Mouse (Mus musculus) erythroblast, embryonic 14.5 days (primary cell): Measurements from ENCODE around the gene Sohlh1. TPM values are rescaled to one million over a fixed set of nuclear protein-coding genes. Genes with fewer than 3 reads are reported as not detected.

ENCODE experiments used
- H3K27me3 ChIP-seq: 2 replicates; pipeline ENCODE4 v1.6.1; 2012; ENCODE audit warnings: inconsistent platforms; ENCODE audit not compliant: control insufficient read depth
- H3K36me3 ChIP-seq: 2 replicates; pipeline ENCODE4 v1.6.1; 2012; ENCODE audit warnings: mild to moderate bottlenecking, inconsistent platforms; ENCODE audit not compliant: control insufficient read depth
- H3K4me1 ChIP-seq: 2 replicates; pipeline ENCODE4 v1.6.1; 2012; ENCODE audit warnings: inconsistent platforms; ENCODE audit not compliant: control insufficient read depth
- H3K4me3 ChIP-seq: replicated peaks from 2 replicates; pipeline ENCODE3; 2012; ENCODE audit warnings: moderate library complexity, mild to moderate bottlenecking, inconsistent platforms
- H3K9me3 ChIP-seq: 2 replicates; pipeline ENCODE4 v1.6.1; 2012; ENCODE audit warnings: low read length, inconsistent platforms, mixed read lengths; ENCODE audit not compliant: control insufficient read depth
- GATA1 ChIP-seq: IDR thresholded peaks from 2 replicates; pipeline ENCODE4 v1.6.1; 2012; ENCODE audit warnings: low read length, inconsistent platforms, mixed read lengths
- TAL1 ChIP-seq: IDR thresholded peaks from 3 replicates; pipeline ENCODE4 v1.6.1; 2012; ENCODE audit warnings: low read length, inconsistent platforms, mixed read lengths
- polyA plus RNA-seq: library from polyadenylated mRNA; stranded (reverse); fragments of >175 nt; gene quantifications from 2 replicates; pipeline ENCODE4 v1.2.3, GENCODE M21; 2012

Gene Sohlh1
- polyA plus RNA-seq, result not detected in 2 replicates

GRCm38 (mm10) chr2:25847226-25847625, at the start of gene Sohlh1:
Gene Sohlh1, minus strand, starts transcription at chr2:25847248.
- no peak for TF ChIP-seq GATA1
- no peak for TF ChIP-seq TAL1
- Histone ChIP-seq H3K4me3 (no peak within 1 kb of the TSS), H3K27me3 (no peaks in the 10 kb centered on the region), H3K4me1 (no peaks in the 10 kb centered on the region), H3K9me3 (no peaks in the 10 kb centered on the region), H3K36me3 (no peaks in the 10 kb centered on the region)

- no peak for TF ChIP-seq GATA1
- H3K27me3 ChIP-seq, result no peaks in the 10 kb centered on the region; the same call in 1 of the 2 replicates
- no peaks in the 10 kb centered on the region for H3K36me3 ChIP-seq
- H3K9me3 ChIP-seq, result no peaks in the 10 kb centered on the region
- no peak overlapping the region for H3K4me3 ChIP-seq
- H3K4me1 ChIP-seq, result peaks cover 8% of the 10 kb centered on the region
These were observed 45.4 kb upstream of the Sohlh1 start for GRCm38 (mm10) chr2:25892440-25892839.

- no peaks in the 10 kb centered on the region for H3K9me3 ChIP-seq
- H3K4me1 ChIP-seq, result peaks cover 20% of the 10 kb centered on the region
- no peak overlapping the region for H3K4me3 ChIP-seq
- H3K36me3 ChIP-seq, result no peaks in the 10 kb centered on the region
- peaks cover 6% of the 10 kb centered on the region; the same call in 1 of the 2 replicates for H3K27me3 ChIP-seq
- TF ChIP-seq GATA1, result no peak
These were observed 41.1 kb upstream of the Sohlh1 start for GRCm38 (mm10) chr2:25888144-25888543.

GRCm38 (mm10) chr2:25887226-25887625, 40.2 kb upstream of the Sohlh1 start:
- TF ChIP-seq TAL1, result no peak
- no peak for TF ChIP-seq GATA1
- peaks cover 20% of the 10 kb centered on the region for H3K4me1 ChIP-seq
- no peaks in the 10 kb centered on the region for H3K9me3 ChIP-seq
- no peaks in the 10 kb centered on the region for H3K36me3 ChIP-seq
- peaks cover 6% of the 10 kb centered on the region; the same call in 1 of the 2 replicates for H3K27me3 ChIP-seq
- no peak overlapping the region for H3K4me3 ChIP-seq

GRCm38 (mm10) chr2:25884756-25885155, 37.7 kb upstream of the Sohlh1 start:
- TF ChIP-seq TAL1 (no peak), GATA1 (no peak)
- H3K4me3 ChIP-seq, result no peak overlapping the region
- H3K9me3 ChIP-seq, result no peaks in the 10 kb centered on the region
- peaks cover 20% of the 10 kb centered on the region for H3K4me1 ChIP-seq
- no peaks in the 10 kb centered on the region for H3K36me3 ChIP-seq
- H3K27me3 ChIP-seq, result peaks cover 6% of the 10 kb centered on the region; the same call in 1 of the 2 replicates

- Histone ChIP-seq H3K4me1 (peaks cover 10% of the 10 kb centered on the region), H3K4me3 (no peak overlapping the region), H3K9me3 (no peaks in the 10 kb centered on the region), H3K36me3 (no peaks in the 10 kb centered on the region), H3K27me3 (peaks cover 27% of the 10 kb centered on the region)
- TF ChIP-seq GATA1 (no peak), TAL1 (no peak)
These were observed 35.2 kb upstream of the Sohlh1 start for GRCm38 (mm10) chr2:25882276-25882675.

GRCm38 (mm10) chr2:25879061-25879460, 32.0 kb upstream of the Sohlh1 start:
- Histone ChIP-seq H3K27me3 (peaks cover 32% of the 10 kb centered on the region), H3K4me3 (no peak overlapping the region), H3K9me3 (no peaks in the 10 kb centered on the region), H3K4me1 (no peaks in the 10 kb centered on the region), H3K36me3 (no peaks in the 10 kb centered on the region)
- TF ChIP-seq TAL1 (no peak), GATA1 (no peak)

GRCm38 (mm10) chr2:25878516-25878915, 31.5 kb upstream of the Sohlh1 start:
- Histone ChIP-seq H3K4me1 (no peaks in the 10 kb centered on the region), H3K36me3 (no peaks in the 10 kb centered on the region), H3K4me3 (no peak overlapping the region), H3K27me3 (peaks cover 32% of the 10 kb centered on the region), H3K9me3 (no peaks in the 10 kb centered on the region)
- TF ChIP-seq GATA1 (no peak), TAL1 (no peak)

GRCm38 (mm10) chr2:25877736-25878268, 30.8 kb upstream of the Sohlh1 start:
- Histone ChIP-seq H3K4me3 (no peak overlapping the region), H3K9me3 (no peaks in the 10 kb centered on the region), H3K27me3 (peaks cover 32% of the 10 kb centered on the region), H3K4me1 (no peaks in the 10 kb centered on the region), H3K36me3 (no peaks in the 10 kb centered on the region)
- TF ChIP-seq TAL1 (no peak), GATA1 (no peak)

- TF ChIP-seq GATA1, result no peak
- peak; percentile 25; the same call in 1 of the 3 replicates for TF ChIP-seq TAL1
- no peaks in the 10 kb centered on the region for H3K4me1 ChIP-seq
- H3K36me3 ChIP-seq, result no peaks in the 10 kb centered on the region
- no peak overlapping the region for H3K4me3 ChIP-seq
- peaks cover 32% of the 10 kb centered on the region for H3K27me3 ChIP-seq
- H3K9me3 ChIP-seq, result no peaks in the 10 kb centered on the region
These were observed 30.2 kb upstream of the Sohlh1 start for GRCm38 (mm10) chr2:25877250-25877735.
